Mouse (Mus musculus): ENCODE results near the gene Cacnb2. TPM values are rescaled to one million over a fixed set of nuclear protein-coding genes. Genes with fewer than 3 reads are reported as not detected.

Cacnb2 gene
- polyA plus RNA-seq, 1 experiment from 2014 or later = 0.11 TPM

- H3K27ac ChIP-seq (ENCODE audit: low read depth) = no peak overlapping the region
- no peaks in the 10 kb centered on the region for H3K9me3 ChIP-seq (ENCODE audit: low read length)
- no peak overlapping the region for H3K4me3 ChIP-seq (ENCODE audit: low read depth, low read length)
- H3K4me2 ChIP-seq (ENCODE audit: low read depth, low read length) = no peak overlapping the region
- no peak for TF ChIP-seq EP300 (IDR thresholded peaks at IDR 0.05; ENCODE audit: low read depth)
- TF ChIP-seq CTCF (IDR thresholded peaks at IDR 0.05; ENCODE audit: low read depth) = no peak
- H3K9ac ChIP-seq (replicated peaks) = no peak overlapping the region
- H3K27me3 ChIP-seq (ENCODE audit: insufficient read depth, low read length) = no peaks in the 10 kb centered on the region
- no peak for ATAC-seq
- WGBS (ENCODE audit: insufficient replicate concordance) = 85% methylated on average over 11 of the region's 11 CpGs
- no peaks in the 10 kb centered on the region; the same call in 1 of the 2 replicates for H3K36me3 ChIP-seq (replicated peaks; ENCODE audit: insufficient read depth, low read length)
- H3K4me1 ChIP-seq (ENCODE audit: insufficient read depth) = no peaks in the 10 kb centered on the region
- DNase-seq = no peak
Measured at GRCm38 (mm10) chr2:14984029-14984428, 381.1 kb downstream of the Cacnb2 start.

- H3K4me3 ChIP-seq (ENCODE audit: low read depth, low read length) = no peak overlapping the region
- no peak overlapping the region for H3K4me2 ChIP-seq (ENCODE audit: low read depth, low read length)
- no peak for DNase-seq
- H3K9ac ChIP-seq (replicated peaks) = no peak overlapping the region
- H3K4me1 ChIP-seq (ENCODE audit: insufficient read depth) = no peaks in the 10 kb centered on the region
- 71% methylated on average over 4 of the region's 4 CpGs for WGBS (ENCODE audit: insufficient replicate concordance)
- no peaks in the 10 kb centered on the region; the same call in 1 of the 2 replicates for H3K36me3 ChIP-seq (replicated peaks; ENCODE audit: insufficient read depth, low read length)
- ATAC-seq = no peak
- TF ChIP-seq EP300 (IDR thresholded peaks at IDR 0.05; ENCODE audit: low read depth) (no peak), CTCF (IDR thresholded peaks at IDR 0.05; ENCODE audit: low read depth) (no peak)
- H3K9me3 ChIP-seq (ENCODE audit: low read length) = no peaks in the 10 kb centered on the region
- H3K27ac ChIP-seq (ENCODE audit: low read depth) = no peak overlapping the region
- H3K27me3 ChIP-seq (ENCODE audit: insufficient read depth, low read length) = no peaks in the 10 kb centered on the region
Measured at GRCm38 (mm10) chr2:14988451-14988850, 385.6 kb downstream of the Cacnb2 start.

GRCm38 (mm10) chr2:14989350-14989749 lies 386.5 kb downstream of the Cacnb2 start:
- Histone ChIP-seq H3K4me2 (ENCODE audit: low read depth, low read length) (no peak overlapping the region), H3K27me3 (ENCODE audit: insufficient read depth, low read length) (no peaks in the 10 kb centered on the region), H3K27ac (ENCODE audit: low read depth) (no peak overlapping the region), H3K4me1 (ENCODE audit: insufficient read depth) (no peaks in the 10 kb centered on the region), H3K36me3 (replicated peaks; ENCODE audit: insufficient read depth, low read length) (no peaks in the 10 kb centered on the region; the same call in 1 of the 2 replicates), H3K9ac (replicated peaks) (no peak overlapping the region), H3K4me3 (ENCODE audit: low read depth, low read length) (no peak overlapping the region), H3K9me3 (ENCODE audit: low read length) (no peaks in the 10 kb centered on the region)
- TF ChIP-seq CTCF (IDR thresholded peaks at IDR 0.05; ENCODE audit: low read depth) (no peak), EP300 (IDR thresholded peaks at IDR 0.05; ENCODE audit: low read depth) (no peak)
- DNase-seq = no peak
- 56% methylated on average over 4 of the region's 4 CpGs for WGBS (ENCODE audit: insufficient replicate concordance)
- ATAC-seq = no peak

GRCm38 (mm10) chr2:14992531-14992930 lies 389.6 kb downstream of the Cacnb2 start:
- H3K27ac ChIP-seq (ENCODE audit: low read depth) = no peak overlapping the region
- H3K36me3 ChIP-seq (replicated peaks; ENCODE audit: insufficient read depth, low read length) = no peaks in the 10 kb centered on the region; the same call in 1 of the 2 replicates
- no peak overlapping the region for H3K9ac ChIP-seq (replicated peaks)
- no peaks in the 10 kb centered on the region for H3K27me3 ChIP-seq (ENCODE audit: insufficient read depth, low read length)
- 70% methylated on average over 4 of the region's 4 CpGs for WGBS (ENCODE audit: insufficient replicate concordance)
- no peaks in the 10 kb centered on the region for H3K9me3 ChIP-seq (ENCODE audit: low read length)
- H3K4me2 ChIP-seq (ENCODE audit: low read depth, low read length) = no peak overlapping the region
- DNase-seq (no peak), ATAC-seq (no peak)
- TF ChIP-seq EP300 (IDR thresholded peaks at IDR 0.05; ENCODE audit: low read depth) (no peak), CTCF (IDR thresholded peaks at IDR 0.05; ENCODE audit: low read depth) (no peak)
- no peak overlapping the region for H3K4me3 ChIP-seq (ENCODE audit: low read depth, low read length)
- no peaks in the 10 kb centered on the region for H3K4me1 ChIP-seq (ENCODE audit: insufficient read depth)

DNA sequence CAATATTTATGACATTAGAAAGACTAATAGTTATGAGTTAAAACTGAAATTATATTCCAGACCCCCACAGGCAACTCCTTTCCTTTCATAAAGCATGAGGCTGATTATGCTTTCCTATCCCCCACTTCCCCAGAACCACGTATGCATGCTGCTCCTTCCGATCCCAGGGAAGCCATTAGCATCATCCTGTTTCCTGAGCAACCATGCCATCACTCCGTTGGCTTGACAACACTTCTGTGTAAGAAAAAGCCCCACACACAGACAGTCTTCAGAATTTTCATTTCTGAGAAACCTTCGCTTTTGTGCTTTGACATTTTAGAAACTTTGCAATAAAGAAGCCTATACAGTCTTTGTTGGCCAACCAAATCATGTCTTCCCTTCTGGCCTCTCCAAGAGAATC lies 393.1 kb downstream of the Cacnb2 start:
- Histone ChIP-seq H3K9me3 (ENCODE audit: low read length) (no peaks in the 10 kb centered on the region), H3K27ac (ENCODE audit: low read depth) (no peak overlapping the region), H3K4me3 (ENCODE audit: low read depth, low read length) (no peak overlapping the region), H3K4me2 (ENCODE audit: low read depth, low read length) (no peak overlapping the region), H3K9ac (replicated peaks) (no peak overlapping the region), H3K27me3 (ENCODE audit: insufficient read depth, low read length) (no peaks in the 10 kb centered on the region), H3K4me1 (ENCODE audit: insufficient read depth) (no peaks in the 10 kb centered on the region), H3K36me3 (replicated peaks; ENCODE audit: insufficient read depth, low read length) (peaks cover 4% of the 10 kb centered on the region; the same call in 1 of the 2 replicates)
- ATAC-seq = no peak
- WGBS (ENCODE audit: insufficient replicate concordance) = 78% methylated on average over 4 of the region's 4 CpGs
- DNase-seq = no peak
- TF ChIP-seq CTCF (IDR thresholded peaks at IDR 0.05; ENCODE audit: low read depth) (no peak), EP300 (IDR thresholded peaks at IDR 0.05; ENCODE audit: low read depth) (no peak)

DNA sequence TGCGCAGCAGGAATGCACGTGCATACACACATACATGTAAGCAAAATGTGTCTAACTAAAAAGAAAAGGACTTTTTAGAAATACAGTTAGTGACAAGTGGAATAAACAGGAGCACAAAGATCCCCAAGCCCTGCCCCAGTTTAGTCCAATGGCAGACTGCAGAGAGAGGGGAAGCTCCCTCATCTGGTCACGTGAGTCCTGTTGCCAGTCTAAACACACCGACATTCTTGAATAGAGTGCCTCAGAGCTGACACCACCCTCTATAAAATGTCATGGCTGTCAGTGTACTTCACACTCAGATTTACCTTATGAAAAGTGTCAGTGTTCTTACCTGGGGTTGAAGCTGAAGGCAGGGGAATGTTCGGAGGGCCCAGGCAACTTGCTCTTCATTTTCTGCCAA lies 394.9 kb downstream of the Cacnb2 start:
- H3K4me3 ChIP-seq (ENCODE audit: low read depth, low read length) = no peak overlapping the region
- H3K9me3 ChIP-seq (ENCODE audit: low read length) = no peaks in the 10 kb centered on the region
- no peak overlapping the region for H3K27ac ChIP-seq (ENCODE audit: low read depth)
- no peak overlapping the region for H3K4me2 ChIP-seq (ENCODE audit: low read depth, low read length)
- DNase-seq (no peak), ATAC-seq (no peak)
- peaks cover 4% of the 10 kb centered on the region; the same call in 1 of the 2 replicates for H3K36me3 ChIP-seq (replicated peaks; ENCODE audit: insufficient read depth, low read length)
- WGBS (ENCODE audit: insufficient replicate concordance) = 78% methylated on average over 5 of the region's 5 CpGs
- H3K9ac ChIP-seq (replicated peaks) = no peak overlapping the region
- H3K27me3 ChIP-seq (ENCODE audit: insufficient read depth, low read length) = no peaks in the 10 kb centered on the region
- no peaks in the 10 kb centered on the region for H3K4me1 ChIP-seq (ENCODE audit: insufficient read depth)
- no peak for TF ChIP-seq EP300 (IDR thresholded peaks at IDR 0.05; ENCODE audit: low read depth)
- no peak for TF ChIP-seq CTCF (IDR thresholded peaks at IDR 0.05; ENCODE audit: low read depth)

DNA sequence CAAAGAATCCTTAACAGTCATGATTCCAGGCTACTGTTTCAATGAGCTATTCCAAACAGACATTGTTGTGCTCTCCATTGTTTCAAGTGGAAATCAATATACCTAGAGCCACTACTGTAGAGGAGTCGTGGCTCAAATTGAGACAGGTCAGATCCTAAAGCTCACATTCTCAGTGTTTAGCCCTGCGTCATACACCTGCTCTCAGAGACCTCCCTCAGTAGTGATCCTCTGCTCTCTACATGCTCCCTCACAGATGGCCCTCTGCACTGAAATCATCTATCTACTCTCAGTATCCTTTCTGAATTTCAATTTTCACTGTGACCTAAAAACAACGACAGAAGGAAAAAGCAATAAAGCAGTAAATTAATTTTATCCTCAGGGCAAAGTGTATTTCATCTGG lies 404.6 kb downstream of the Cacnb2 start:
- no peak for ATAC-seq
- Histone ChIP-seq H3K27me3 (ENCODE audit: insufficient read depth, low read length) (no peaks in the 10 kb centered on the region), H3K9me3 (ENCODE audit: low read length) (no peaks in the 10 kb centered on the region), H3K36me3 (replicated peaks; ENCODE audit: insufficient read depth, low read length) (0 out of 2 replicates have a peak, but pooled peaks cover 2% of the 10 kb centered on the region), H3K4me2 (ENCODE audit: low read depth, low read length) (no peak overlapping the region), H3K4me3 (ENCODE audit: low read depth, low read length) (no peak overlapping the region), H3K27ac (ENCODE audit: low read depth) (no peak overlapping the region), H3K9ac (replicated peaks) (no peak overlapping the region), H3K4me1 (ENCODE audit: insufficient read depth) (no peaks in the 10 kb centered on the region)
- no peak for TF ChIP-seq CTCF (IDR thresholded peaks at IDR 0.05; ENCODE audit: low read depth)
- TF ChIP-seq EP300 (IDR thresholded peaks at IDR 0.05; ENCODE audit: low read depth) = no peak
- no peak for DNase-seq
- 83% methylated on average over 3 of the region's 3 CpGs for WGBS (ENCODE audit: insufficient replicate concordance)

Data from liver, postnatal 0 days (tissue).